Mouse (Mus musculus) limb, embryonic 14.5 days (tissue): ENCODE measurements around the gene Yme1l1. TPM values are rescaled to one million over a fixed set of nuclear protein-coding genes. Genes with fewer than 3 reads are reported as not detected.

Experiments
- ATAC-seq: fragments of 200-750 bp; cut with Nextera tagmentation; 2 replicates; pipeline ENCODE4 v1.8.0; 2017; ENCODE audit warnings: low read depth, moderate number of reproducible peaks, moderate TSS enrichment; ENCODE audit not compliant: low FRiP score
- DNase-seq: peaks from one replicate; pipeline ENCODE4 v3.0.0-alpha.2; 2015; ENCODE audit warnings: low spot score
- H3K27ac ChIP-seq: fragments of 300-500 bp; sonication (generic); replicated peaks from 2 replicates; pipeline ENCODE4 v1.5.1; 2014; ENCODE audit warnings: low read depth, mild to moderate bottlenecking, low read length, moderate library complexity, mixed read lengths
- H3K27me3 ChIP-seq: fragments of 300-500 bp; sonication (generic); 2 replicates; pipeline ENCODE4 v1.6.1; 2014; ENCODE audit warnings: low read length, mixed read lengths; ENCODE audit not compliant: control insufficient read depth, insufficient read depth
- H3K36me3 ChIP-seq: fragments of 300-500 bp; sonication (generic); 2 replicates; pipeline ENCODE4 v1.6.1; 2014; ENCODE audit warnings: mild to moderate bottlenecking, low read length, moderate library complexity, mixed read lengths; ENCODE audit not compliant: control insufficient read depth, insufficient read depth
- H3K4me1 ChIP-seq: fragments of 300-500 bp; sonication (generic); 2 replicates; pipeline ENCODE4 v1.6.1; 2014; ENCODE audit warnings: antibody characterized with exemption, low read length, mixed read lengths; ENCODE audit not compliant: control insufficient read depth, insufficient read depth
- H3K4me2 ChIP-seq: fragments of 300-500 bp; sonication (generic); replicated peaks from 2 replicates; pipeline ENCODE4 v1.6.1; 2014; ENCODE audit warnings: low read depth, mild to moderate bottlenecking, low read length, moderate library complexity; ENCODE audit not compliant: severe bottlenecking
- H3K4me3 ChIP-seq: fragments of 300-500 bp; sonication (generic); replicated peaks from 2 replicates; pipeline ENCODE4 v1.5.1; 2014; ENCODE audit warnings: low read length
- H3K9ac ChIP-seq: fragments of 300-500 bp; sonication (generic); 2 replicates; pipeline ENCODE4 v1.6.1; 2014; ENCODE audit warnings: mild to moderate bottlenecking, low read depth, low read length, moderate library complexity; ENCODE audit not compliant: severe bottlenecking
- H3K9me3 ChIP-seq: fragments of 300-500 bp; sonication (generic); 2 replicates; pipeline ENCODE4 v1.6.1; 2016; ENCODE audit warnings: low read length; ENCODE audit not compliant: control insufficient read depth
- POLR2A ChIP-seq: fragments of 200-500 bp; IDR thresholded peaks from 2 replicates; pipeline ENCODE4 v1.8.0; 2012; ENCODE audit warnings: inconsistent platforms, mild to moderate bottlenecking, moderate library complexity, borderline replicate concordance; ENCODE audit not compliant: insufficient read depth, insufficient read length; ENCODE audit errors: extremely low read depth
- WGBS: fragments of 180-500 bp; shearing (Covaris S2); extraction: QIAGEN DNeasy Blood & Tissue Kit; methylation state at CpG from one replicate; pipeline ENCODE4 v1.1.7; 2014; 5-methylcytosine and 5-hydroxymethylcytosine counted together
- polyA plus RNA-seq, 2 experiments: library from polyadenylated mRNA; depleted of rRNA in 1 of 2; stranded (reverse) in 1 of 2; unstranded in 1 of 2; fragments of >200 nt; fragmentation: Nextera tagmentation in 1 of 2; extraction: Ambion mirVana in 1 of 2; gene quantifications; 2 replicates each; pipeline versions ENCODE4 v1.2.1 to v1.2.3; 2012 to 2014

Gene Yme1l1
- polyA plus RNA-seq, 2 experiments = 45.5 to 80.2 TPM

GRCm38 (mm10) chr2:23225199-23225598 is 69.0 kb downstream of the Yme1l1 start:
- ATAC-seq (no peak), DNase-seq (no peak)
- no peak overlapping the region for H3K9ac ChIP-seq
- H3K4me1 ChIP-seq = no peaks in the 10 kb centered on the region
- H3K27ac ChIP-seq = no peak overlapping the region
- H3K9me3 ChIP-seq = no peaks in the 10 kb centered on the region
- no peak overlapping the region for H3K4me3 ChIP-seq
- no peaks in the 10 kb centered on the region for H3K27me3 ChIP-seq
- 54% methylated on average over 6 of the region's 7 CpGs for WGBS
- H3K36me3 ChIP-seq = no peaks in the 10 kb centered on the region
- TF ChIP-seq POLR2A = no peak
- H3K4me2 ChIP-seq = no peak overlapping the region

GRCm38 (mm10) chr2:23228463-23228862 is 72.3 kb downstream of the Yme1l1 start:
- Histone ChIP-seq H3K4me2 (no peak overlapping the region), H3K9me3 (no peaks in the 10 kb centered on the region), H3K4me1 (no peaks in the 10 kb centered on the region), H3K36me3 (no peaks in the 10 kb centered on the region), H3K9ac (no peak overlapping the region), H3K27me3 (no peaks in the 10 kb centered on the region), H3K4me3 (no peak overlapping the region), H3K27ac (no peak overlapping the region)
- no peak for ATAC-seq
- no peak for DNase-seq
- 68% methylated on average over 2 of the region's 2 CpGs for whole genome bisulfite sequencing
- TF ChIP-seq POLR2A = no peak

GRCm38 (mm10) chr2:23234065-23234773 is 78.0 kb downstream of the Yme1l1 start:
- under 1% methylated on average over 22 of the region's 50 CpGs for WGBS
- peak; percentile 13 for DNase-seq

More at GRCm38 (mm10) chr2:23234065-23234773, 78.0 kb downstream of the Yme1l1 start:
- H3K27me3 ChIP-seq = 0 out of 2 replicates have a peak, but pooled peaks cover 3% of the 10 kb centered on the region
- no peaks in the 10 kb centered on the region for H3K36me3 ChIP-seq
- no peaks in the 10 kb centered on the region for H3K9me3 ChIP-seq
- TF ChIP-seq POLR2A = no peak
- ATAC-seq = no peak
- H3K4me1 ChIP-seq = no peaks in the 10 kb centered on the region
- peak overlapping the region; percentile 42 for H3K4me3 ChIP-seq
- peak overlapping the region; percentile 53 for H3K9ac ChIP-seq
- peak overlapping the region; percentile 70 for H3K4me2 ChIP-seq
- no peak overlapping the region for H3K27ac ChIP-seq

Other genes starting within 250 kb of the Yme1l1 start
- gene Abi1, start 116.1 kb upstream of the Yme1l1 start, polyA plus RNA-seq (2012; rRNA removed) = 81.1 and 89.9 TPM in 2 replicates
- 46.8 and 51.1 TPM in 2 replicates for gene Abi1, start 116.1 kb upstream of the Yme1l1 start, polyA plus RNA-seq (2014; fragmentation: Nextera tagmentation; extraction: Ambion mirVana)
- gene Acbd5, start 88.2 kb upstream of the Yme1l1 start, polyA plus RNA-seq (2012; rRNA removed) = 12.3 and 15.3 TPM in 2 replicates
- 21.3 and 28.4 TPM in 2 replicates for gene Acbd5, start 88.2 kb upstream of the Yme1l1 start, polyA plus RNA-seq (2014; fragmentation: Nextera tagmentation; extraction: Ambion mirVana)
- 4.1 and 5.5 TPM in 2 replicates for gene Mastl, start 345 bp upstream of the Yme1l1 start, polyA plus RNA-seq (2012; rRNA removed)
- 7.7 and 8.4 TPM in 2 replicates for gene Mastl, start 345 bp upstream of the Yme1l1 start, polyA plus RNA-seq (2014; fragmentation: Nextera tagmentation; extraction: Ambion mirVana)
- gene 4931423N10Rik, start 51.1 kb downstream of the Yme1l1 start, polyA plus RNA-seq (2012; rRNA removed) = not detected in 2 replicates
- gene 4931423N10Rik, start 51.1 kb downstream of the Yme1l1 start, polyA plus RNA-seq (2014; fragmentation: Nextera tagmentation; extraction: Ambion mirVana) = 0.11 TPM in 1 of 2 replicates, not detected in the other
- gene Nxph2, start 164.9 kb downstream of the Yme1l1 start, polyA plus RNA-seq (2012; rRNA removed) = 0.04 and 0.13 TPM in 2 replicates
- gene Nxph2, start 164.9 kb downstream of the Yme1l1 start, polyA plus RNA-seq (2014; fragmentation: Nextera tagmentation; extraction: Ambion mirVana) = not detected in 2 replicates